Mouse (Mus musculus): ENCODE measurements around the gene Golga5. TPM values are rescaled to one million over a fixed set of nuclear protein-coding genes. Genes with fewer than 3 reads are reported as not detected.

Golga5 gene
- total RNA-seq, 2 experiments from 2014 or later = 22.5 to 25.1 TPM

DNA sequence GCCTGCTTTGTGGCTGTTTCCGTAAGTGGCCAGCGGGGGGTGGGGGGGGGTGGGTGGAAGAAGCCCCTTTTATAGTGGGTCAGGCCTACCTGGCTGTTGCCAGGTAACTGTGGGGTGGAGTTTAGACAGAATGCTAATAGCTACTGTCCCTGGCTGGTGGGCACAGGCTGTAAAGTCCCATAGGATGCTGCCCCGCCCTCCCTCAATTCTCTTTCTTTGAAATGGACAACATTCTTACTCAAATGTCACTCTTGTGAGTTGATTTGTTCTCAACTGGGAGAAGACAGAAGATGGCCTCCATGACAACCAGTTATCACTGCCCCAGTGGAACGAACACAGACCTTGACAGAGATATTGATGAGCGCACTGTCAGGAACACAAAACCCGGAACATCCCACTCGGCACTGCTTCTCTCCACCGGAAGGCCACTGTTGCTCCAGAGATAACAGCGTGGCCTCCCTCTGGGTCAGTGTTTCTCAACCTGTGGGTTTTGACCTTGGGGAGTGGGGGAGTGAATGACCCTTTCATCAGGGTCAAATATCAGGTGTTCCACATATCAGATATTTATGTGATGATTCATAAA, 36.3 kb downstream of the Golga5 start:
- DNase-seq (ENCODE audit: low spot score in 2 of 2) = no peak

DNA sequence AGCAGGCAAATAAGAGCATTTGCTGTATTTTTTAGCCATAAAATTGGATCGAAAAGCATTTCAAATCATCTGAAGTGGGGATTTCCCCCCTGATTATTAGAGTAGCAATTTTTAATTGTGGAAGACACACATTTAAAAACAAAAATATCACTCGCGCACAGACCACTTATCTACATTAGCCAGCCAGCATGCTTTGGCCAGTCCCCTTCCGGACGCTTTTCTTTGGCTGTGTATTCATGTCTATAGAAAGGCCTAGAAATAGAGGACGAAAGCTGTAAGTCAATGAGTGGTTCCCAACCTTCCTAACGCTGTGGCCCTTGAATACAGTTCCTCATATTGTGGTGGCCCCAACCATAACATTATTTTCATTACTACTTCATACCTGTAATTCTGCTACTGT, 37.0 kb downstream of the Golga5 start:
- DNase-seq (ENCODE audit: low spot score in 2 of 2) = no peak

GRCm38 (mm10) chr12:102511363-102511762, 42.4 kb downstream of the Golga5 start:
- peak; percentile 60 for DNase-seq (ENCODE audit: low spot score in 2 of 2)

GRCm38 (mm10) chr12:102514151-102514550, 45.2 kb downstream of the Golga5 start:
- DNase-seq (ENCODE audit: low spot score in 2 of 2) = peak in 1 of 2 experiments; percentile 22

DNA sequence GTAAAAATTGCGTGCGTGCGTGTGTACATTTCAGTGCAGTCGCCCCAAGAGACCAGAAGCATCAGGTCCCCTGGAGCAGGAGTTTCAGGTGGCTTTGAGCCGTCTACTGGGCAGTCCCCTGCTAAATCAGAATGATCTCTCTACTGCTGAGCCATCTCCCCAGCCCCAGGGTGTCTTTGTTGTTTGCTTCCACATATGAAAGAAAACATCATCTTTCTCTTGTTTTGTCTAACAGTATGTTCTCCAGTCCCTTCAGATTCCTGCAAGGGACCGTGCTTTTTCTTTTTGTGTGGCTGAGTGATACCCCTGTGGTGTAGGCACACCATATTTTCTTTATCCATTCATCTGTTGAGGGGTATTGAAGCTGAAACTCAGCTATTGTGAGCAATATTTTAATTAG, 45.8 kb downstream of the Golga5 start:
- DNase-seq (ENCODE audit: low spot score in 2 of 2) = peak in 1 of 2 experiments; percentile 11

- no peak for DNase-seq (ENCODE audit: low spot score in 2 of 2)
Observed at GRCm38 (mm10) chr12:102516151-102516550, 47.2 kb downstream of the Golga5 start.

- DNase-seq (ENCODE audit: low spot score in 2 of 2) = peak in 1 of 2 experiments; percentile 9
Observed at GRCm38 (mm10) chr12:102517647-102518046, 48.7 kb downstream of the Golga5 start.

- DNase-seq (ENCODE audit: low spot score in 2 of 2) = peak in 1 of 2 experiments; percentile 6
Observed at GRCm38 (mm10) chr12:102519929-102520720, 51.2 kb downstream of the Golga5 start.

- peak in 1 of 2 experiments; percentile 27 for DNase-seq (ENCODE audit: low spot score in 2 of 2)
Observed at GRCm38 (mm10) chr12:102521777-102522319, 52.9 kb downstream of the Golga5 start.

GRCm38 (mm10) chr12:102524216-102524615, 55.3 kb downstream of the Golga5 start:
- no peak for DNase-seq (ENCODE audit: low spot score in 2 of 2)

GRCm38 (mm10) chr12:102524760-102525159, 55.8 kb downstream of the Golga5 start:
- peak in 1 of 2 experiments; percentile 35 for DNase-seq (ENCODE audit: low spot score in 2 of 2)

DNA sequence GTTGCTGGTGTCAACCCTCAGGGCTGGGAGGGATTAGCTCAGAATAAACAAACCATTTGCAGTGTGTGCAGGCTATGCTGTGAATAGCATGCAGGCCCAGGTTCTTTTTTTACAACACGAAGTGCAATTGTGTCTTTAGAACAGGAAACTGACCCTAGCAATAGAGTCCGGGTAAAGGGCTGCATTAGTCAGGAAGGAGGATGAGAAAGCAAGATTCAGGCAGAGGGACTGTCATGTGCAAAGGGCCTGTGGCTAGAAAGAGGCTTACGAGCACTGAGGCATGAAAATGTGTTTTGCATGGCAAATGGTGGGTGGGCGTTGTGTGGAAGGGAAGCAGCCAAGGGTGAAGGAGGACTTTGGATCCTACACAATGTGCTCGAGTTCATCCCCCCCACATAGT, 59.1 kb downstream of the Golga5 start:
- DNase-seq (ENCODE audit: low spot score in 2 of 2) = no peak

DNA sequence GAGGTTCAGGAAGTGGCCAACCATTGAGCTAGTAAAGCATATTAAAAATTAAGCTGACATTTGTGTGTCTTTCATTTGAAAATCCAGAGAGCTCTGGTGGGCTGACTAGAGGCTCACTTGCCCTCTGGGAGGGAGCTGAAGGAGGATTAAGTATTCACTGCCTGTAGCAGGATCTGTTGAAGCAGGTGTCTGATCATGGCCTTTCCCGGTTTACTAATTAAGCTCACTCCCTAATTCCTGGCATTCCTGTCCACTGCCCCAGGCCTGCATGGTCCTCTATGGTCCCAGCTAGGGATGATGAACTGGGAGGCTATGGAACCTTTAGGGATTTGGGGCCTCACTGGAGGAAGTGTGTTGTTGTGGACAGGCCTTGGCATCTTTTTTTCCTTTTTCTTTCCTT, 66.9 kb downstream of the Golga5 start:
- no peak for DNase-seq (ENCODE audit: low spot score in 2 of 2)

DNA sequence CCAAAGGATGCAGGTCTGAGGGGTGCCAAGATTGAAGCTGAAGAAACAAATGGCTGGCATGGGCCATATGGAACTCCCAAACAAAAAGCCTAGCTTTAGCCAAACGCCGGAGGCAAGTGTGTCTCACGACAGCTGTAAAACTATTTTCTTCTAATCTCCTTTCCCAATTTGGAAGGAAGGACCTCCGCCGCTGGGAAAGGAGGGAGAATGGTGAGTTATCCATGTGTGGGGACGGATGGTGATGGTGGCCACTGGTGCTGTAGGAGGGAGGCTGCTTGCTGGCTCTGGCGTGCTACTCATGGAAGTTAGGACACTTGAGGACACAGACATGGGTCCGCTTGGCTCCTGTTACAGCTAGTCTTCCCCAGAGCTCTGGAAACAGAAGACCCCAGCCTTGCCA, 71.3 kb downstream of the Golga5 start:
- DNase-seq (ENCODE audit: low spot score in 2 of 2) = no peak

DNA sequence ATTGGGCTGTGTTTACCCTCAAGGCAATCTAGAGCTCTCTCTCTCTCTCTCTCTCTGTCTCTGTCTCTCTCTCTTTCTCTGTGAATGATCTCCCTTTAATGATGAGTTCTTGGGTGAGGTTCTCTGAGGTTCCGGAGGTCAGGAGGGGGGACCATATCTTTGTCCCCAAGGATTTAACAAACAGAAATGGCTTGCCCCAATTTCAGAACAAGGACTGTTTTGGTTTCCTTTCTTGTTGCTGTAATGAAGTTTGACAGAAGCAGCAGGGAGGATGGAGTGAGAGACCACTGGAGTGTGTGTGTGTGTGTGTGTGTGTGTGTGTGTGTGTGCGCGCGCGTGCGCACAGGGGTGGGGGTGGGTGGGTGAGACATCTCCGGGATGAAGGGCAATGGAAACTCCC, 72.2 kb downstream of the Golga5 start:
- DNase-seq (ENCODE audit: low spot score in 2 of 2) = no peak

GRCm38 (mm10) chr12:102545122-102545521, 76.2 kb downstream of the Golga5 start:
- no peak for DNase-seq (ENCODE audit: low spot score in 2 of 2)

Other genes with a start within 250 kb of the Golga5 start
- 1 to 10 TPM; 3.5 to 3.8 TPM for gene Rin3, start 186.1 kb upstream of the Golga5 start, total RNA-seq (2021)
- 100 to 1,000 TPM; 108 to 121 TPM for gene Lgmn, start 29.3 kb upstream of the Golga5 start, total RNA-seq (2021)
- 100 to 1,000 TPM; 150 to 152 TPM for gene Chga, start 85.8 kb downstream of the Golga5 start, total RNA-seq (2021)
- gene Itpk1, start 235.8 kb downstream of the Golga5 start, total RNA-seq (2021) = 10 to 100 TPM; 49.4 to 52.8 TPM

All from layer of hippocampus, postnatal 10 days (tissue).